Mouse (Mus musculus): ENCODE results near the gene Kank4.

DNA sequence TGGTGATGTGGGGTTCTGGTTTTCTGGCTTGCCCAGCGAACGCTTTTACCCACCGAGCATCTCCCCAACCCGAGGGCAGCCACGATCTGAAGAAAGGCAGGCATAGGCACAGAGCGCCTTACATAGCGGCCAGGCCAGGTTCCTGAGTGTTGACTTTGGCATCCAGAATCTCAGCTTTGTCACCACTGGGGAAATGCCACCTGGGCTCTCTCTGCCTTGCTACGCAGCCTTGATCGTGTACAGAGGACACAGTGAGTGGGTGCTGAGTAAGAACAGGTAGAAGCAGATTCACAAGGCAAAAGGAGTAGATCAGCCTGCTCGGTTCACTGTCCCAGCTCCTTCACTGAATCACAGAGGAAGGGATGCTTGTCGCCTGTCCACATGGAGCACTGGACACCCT, 15.6 kb downstream of the Kank4 start:
- no peak for TF ChIP-seq CTCF (IDR thresholded peaks at IDR 0.05; ENCODE audit: insufficient read depth, low read depth, low read length)
- no peak for TF ChIP-seq POLR2A (IDR thresholded peaks at IDR 0.05; ENCODE audit: insufficient read depth, low read depth, low read length)
